In genomic region chr12:21318143-21318895, GRCm38 (mm10) we compare ENCODE assay signal across 9 mouse cellular contexts. TPM values are rescaled to one million over a fixed set of nuclear protein-coding genes. Genes with fewer than 3 reads are reported as not detected.
A peak's percentile ranks its signal among the peaks of the same experiment; 100 is the strongest.
DNase-seq lines count a peak whose midpoint lies in the region; ATAC-seq and TF ChIP-seq lines count a peak whose summit lies in the region.
"Had no signal": no experiment of that assay in that cellular context is flagged by ENCODE, and none has a peak within 500 bp of the region (broad histone marks: within the 10 kb centered on the region; RNA-seq: fewer than 3 reads in every experiment).

No protein-coding gene starts in this region.

- no peaks in the 10 kb centered on the region; the same call in 1 of the 2 replicates for H3K4me1 ChIP-seq in hindbrain, embryonic 11.5 days (replicated peaks; ENCODE audit: control insufficient read depth, insufficient read depth, low read length)
- H3K4me1 ChIP-seq in hindbrain, embryonic 16.5 days (ENCODE audit: control insufficient read depth, insufficient read depth, low read depth, low read length), result peaks cover 9% of the 10 kb centered on the region

- H3K27me3 ChIP-seq in hindbrain, embryonic 11.5 days (ENCODE audit: control insufficient read depth, insufficient read depth, low read length), result no peaks in the 10 kb centered on the region
- H3K27me3 ChIP-seq in hindbrain, embryonic 16.5 days (replicated peaks; ENCODE audit: control insufficient read depth, insufficient read depth, low read length), result no peaks in the 10 kb centered on the region
- H3K27me3 ChIP-seq: embryonic facial prominence, embryonic 12.5 days had no signal

- intact Hi-C loops in left cerebral cortex, adult 2 months (cut with DNase I), result loop anchor here (5.0 to 10.0 kb wide), 2 partner anchors 54 to 394 kb away; partner anchors contain the start of gene Adam17

- H3K9ac ChIP-seq in hindbrain, embryonic 11.5 days (ENCODE audit: low read depth, low read length), result no peak overlapping the region
- H3K9ac ChIP-seq in hindbrain, embryonic 16.5 days (ENCODE audit: low read depth, low read length), result no peak overlapping the region
- H3K9ac ChIP-seq: embryonic facial prominence, embryonic 12.5 days had no signal

- H3K27ac ChIP-seq in hindbrain, embryonic 11.5 days (ENCODE audit: low read depth, low read length), result no peak overlapping the region
- no peak overlapping the region for H3K27ac ChIP-seq in hindbrain, embryonic 16.5 days (ENCODE audit: low read depth, low read length)
- H3K27ac ChIP-seq in left cerebral cortex, adult 2 months, result no peak overlapping the region
- H3K27ac ChIP-seq: embryonic facial prominence, embryonic 12.5 days had no signal

- peaks cover 6% of the 10 kb centered on the region; the same call in 1 of the 2 replicates for H3K36me3 ChIP-seq in hindbrain, embryonic 11.5 days (ENCODE audit: control insufficient read depth, insufficient read depth, low read length)
- peaks cover 11% of the 10 kb centered on the region; the same call in 1 of the 2 replicates for H3K36me3 ChIP-seq in hindbrain, embryonic 16.5 days (ENCODE audit: control insufficient read depth, insufficient read depth, low read length)

- 78% methylated on average over 12 of the region's 12 CpGs for WGBS in hindbrain, embryonic 11.5 days
- WGBS in hindbrain, embryonic 16.5 days, result 65% methylated on average over 12 of the region's 12 CpGs

- H3K4me2 ChIP-seq in hindbrain, embryonic 11.5 days (replicated peaks; ENCODE audit: low read depth, low read length), result no peak overlapping the region
- no peak overlapping the region for H3K4me2 ChIP-seq in hindbrain, embryonic 16.5 days (ENCODE audit: low read length)

- peak; percentile 80 for DNase-seq in hindbrain, embryonic 11.5 days (ENCODE audit: low spot score)
- DNase-seq in ES-CJ7 (ENCODE audit: low read depth, low spot score), result peak; percentile 80
- DNase-seq in cerebellum, adult 11-12 months, result peak; percentile 56
- peak; percentile 65 for DNase-seq in gastrocnemius, postnatal 10 days
- peak; percentile 54 to 62 for DNase-seq in left cerebral cortex, adult 2 months (ENCODE audit: extremely low spot score in 1 of 2, low spot score in 2 of 2)
- peak; percentile 66 to 80 for DNase-seq in natural killer cell, adult 2 months (ENCODE audit: low spot score in 2 of 2)
- DNase-seq in testis, postnatal 10 days (ENCODE audit: low spot score), result peak; percentile 78

- no peaks in the 10 kb centered on the region for H3K9me3 ChIP-seq in hindbrain, embryonic 11.5 days (ENCODE audit: control insufficient read depth, low read length)
- H3K9me3 ChIP-seq in hindbrain, embryonic 16.5 days (ENCODE audit: control insufficient read depth, low read length), result no peaks in the 10 kb centered on the region
- H3K9me3 ChIP-seq: embryonic facial prominence, embryonic 12.5 days had no signal

- ATAC-seq in hindbrain, embryonic 11.5 days (ENCODE audit: low FRiP score), result no peak
- ATAC-seq in hindbrain, embryonic 16.5 days, result no peak

- TF ChIP-seq CTCF in left cerebral cortex, adult 2 months (IDR thresholded peaks at IDR 0.05), result peak; percentile 86

- no peak overlapping the region for H3K4me3 ChIP-seq in hindbrain, embryonic 11.5 days (ENCODE audit: low read depth, low read length)
- H3K4me3 ChIP-seq in hindbrain, embryonic 16.5 days (ENCODE audit: low read length), result no peak overlapping the region
- H3K4me3 ChIP-seq in left cerebral cortex, adult 2 months, result no peak overlapping the region
- H3K4me3 ChIP-seq: embryonic facial prominence, embryonic 12.5 days had no signal

RNA-seq across cellular contexts. Expression of gene Iah1, which starts 2.1 kb away (rescaled TPM):
- 48.2 and 50.4 TPM in 2 replicates for polyA plus RNA-seq in hindbrain, embryonic 11.5 days (2014; fragmentation: Nextera tagmentation; extraction: Ambion mirVana)
- 31.3 and 33.0 TPM in 2 replicates for polyA plus RNA-seq in hindbrain, embryonic 16.5 days (2015; fragmentation: Nextera tagmentation; extraction: Ambion mirVana)
- total RNA-seq in gastrocnemius, postnatal 10 days (2021), result 10 to 100 TPM in 1 of 2 experiments, 1 to 10 TPM in 1; 9.5 to 14.2 TPM
- total RNA-seq in left cerebral cortex, adult 2 months (2021), result 10 to 100 TPM; 12.8 to 13.4 TPM

RNA-seq across cellular contexts. Expression of gene Itgb1bp1, which starts 32.2 kb away (rescaled TPM):
- 45.5 and 47.6 TPM in 2 replicates for polyA plus RNA-seq in hindbrain, embryonic 11.5 days (2014; fragmentation: Nextera tagmentation; extraction: Ambion mirVana)
- polyA plus RNA-seq in hindbrain, embryonic 16.5 days (2015; fragmentation: Nextera tagmentation; extraction: Ambion mirVana), result 35.0 and 37.0 TPM in 2 replicates
- 10 to 100 TPM; 32.2 to 34.8 TPM for total RNA-seq in gastrocnemius, postnatal 10 days (2021)
- total RNA-seq in left cerebral cortex, adult 2 months (2021), result 10 to 100 TPM; 33.4 to 34.3 TPM

RNA-seq across cellular contexts. Expression of gene Cpsf3, which starts 33.1 kb away (rescaled TPM):
- 125 and 140 TPM in 2 replicates for polyA plus RNA-seq in hindbrain, embryonic 11.5 days (2014; fragmentation: Nextera tagmentation; extraction: Ambion mirVana)
- 82.8 and 86.1 TPM in 2 replicates for polyA plus RNA-seq in hindbrain, embryonic 16.5 days (2015; fragmentation: Nextera tagmentation; extraction: Ambion mirVana)
- 10 to 100 TPM; 29.8 to 33.6 TPM for total RNA-seq in gastrocnemius, postnatal 10 days (2021)
- total RNA-seq in left cerebral cortex, adult 2 months (2021), result 10 to 100 TPM; 43.8 to 54.1 TPM

RNA-seq across cellular contexts. Expression of gene Adam17, which starts 55.1 kb away (rescaled TPM):
- 37.5 and 38.2 TPM in 2 replicates for polyA plus RNA-seq in hindbrain, embryonic 11.5 days (2014; fragmentation: Nextera tagmentation; extraction: Ambion mirVana)
- 17.0 and 20.6 TPM in 2 replicates for polyA plus RNA-seq in hindbrain, embryonic 16.5 days (2015; fragmentation: Nextera tagmentation; extraction: Ambion mirVana)
- 10 to 100 TPM; 31.2 to 36.6 TPM for total RNA-seq in gastrocnemius, postnatal 10 days (2021)
- total RNA-seq in left cerebral cortex, adult 2 months (2021), result 10 to 100 TPM; 18.1 to 20.6 TPM
